Mouse (Mus musculus): ENCODE measurements around the gene Taf1b. TPM values are rescaled to one million over a fixed set of nuclear protein-coding genes. Genes with fewer than 3 reads are reported as not detected.

The Taf1b gene
- polyA plus RNA-seq, 1 experiment from 2014 or later, result 25.0 TPM

- no peaks in the 10 kb centered on the region for H3K9me3 ChIP-seq (ENCODE audit: control insufficient read depth, low read length)
- H3K27ac ChIP-seq (replicated peaks in 1 of 2; ENCODE audit: control insufficient read depth in 1 of 2, insufficient read depth in 1 of 2, low read depth in 2 of 2, low read length in 2 of 2), result no peak overlapping the region
- no peak overlapping the region for H3K4me3 ChIP-seq (ENCODE audit: control insufficient read depth in 1 of 2, insufficient read depth in 1 of 2, low read depth in 1 of 2, low read length in 2 of 2)
- no peak for ATAC-seq (ENCODE audit: insufficient number of reproducible peaks, insufficient read depth, low FRiP score, low read depth)
- H3K36me3 ChIP-seq (ENCODE audit: control insufficient read depth, insufficient read depth, low read length), result peaks cover 46% of the 10 kb centered on the region
- no peak overlapping the region for H3K9ac ChIP-seq (ENCODE audit: low read length)
- no peaks in the 10 kb centered on the region for H3K27me3 ChIP-seq (ENCODE audit: control insufficient read depth, insufficient read depth, low read length)
- no peak overlapping the region for H3K4me2 ChIP-seq (ENCODE audit: low read length)
- no peaks in the 10 kb centered on the region for H3K4me1 ChIP-seq (ENCODE audit: control insufficient read depth in 2 of 2, insufficient read depth in 2 of 2, low read length in 2 of 2)
- WGBS, result 65% methylated on average over 10 of the region's 10 CpGs
These were observed 108.0 kb downstream of the Taf1b start for GRCm38 (mm10) chr12:24606166-24606565.

Other genes starting within 250 kb of the Taf1b start
- 2.2 and 2.4 TPM in 2 replicates for gene Grhl1, start 73.9 kb downstream of the Taf1b start, polyA plus RNA-seq (2014; fragmentation: Nextera tagmentation; extraction: Ambion mirVana)
- 22.3 and 23.8 TPM in 2 replicates for gene Klf11, start 152.9 kb downstream of the Taf1b start, polyA plus RNA-seq (2014; fragmentation: Nextera tagmentation; extraction: Ambion mirVana)
- 0.91 and 1.2 TPM in 2 replicates for gene Cys1, start 183.5 kb downstream of the Taf1b start, polyA plus RNA-seq (2014; fragmentation: Nextera tagmentation; extraction: Ambion mirVana)
- 189 and 209 TPM in 2 replicates for gene Rrm2, start 209.9 kb downstream of the Taf1b start, polyA plus RNA-seq (2014; fragmentation: Nextera tagmentation; extraction: Ambion mirVana)